Mouse (Mus musculus) heart, postnatal 0 days (tissue): ENCODE data around the gene Rps15a.

Source experiments
- CTCF ChIP-seq: IDR thresholded peaks from 2 replicates; pipeline ENCODE4 v1.5.1; 2016; ENCODE audit warnings: antibody characterized with exemption, control low read depth, low read depth
- EP300 ChIP-seq: IDR thresholded peaks from 2 replicates; pipeline ENCODE4 v1.6.1; 2016; ENCODE audit warnings: antibody characterized with exemption, low read depth

GRCm38 (mm10) chr7:118107671-118108070 lies 8.3 kb downstream of the Rps15a start:
- TF ChIP-seq CTCF: no peak
- TF ChIP-seq EP300: no peak
